Mouse (Mus musculus) cerebellum, adult 11 months (tissue): ENCODE results near the gene 2410002F23Rik.
A peak's percentile ranks its signal among the peaks of the same experiment; 100 is the strongest.
"Not testable (repeated sequence)": the region's sequence is repeated elsewhere in the genome, so short reads cannot be mapped to it uniquely, and the experiment has no call there.

ENCODE experiments used
- DNase-seq: peaks from one replicate; pipeline ENCODE4 v3.0.0; 2022

The 2410002F23Rik gene

GRCm38 (mm10) chr7:44262791-44263643 is 16.5 kb downstream of the 2410002F23Rik start:
- peak; percentile 97 for DNase-seq

- DNase-seq: no peak
These were observed 21.6 kb downstream of the 2410002F23Rik start for GRCm38 (mm10) chr7:44268117-44268516.

- DNase-seq: no peak
These were observed 22.9 kb downstream of the 2410002F23Rik start for GRCm38 (mm10) chr7:44269397-44269796.

GRCm38 (mm10) chr7:44271309-44271708 is 24.8 kb downstream of the 2410002F23Rik start:
- no peak for DNase-seq

GRCm38 (mm10) chr7:44272546-44272945 is 26.0 kb downstream of the 2410002F23Rik start:
- DNase-seq: no peak

- DNase-seq: no peak
These were observed 26.9 kb downstream of the 2410002F23Rik start for GRCm38 (mm10) chr7:44273446-44273845.

- no peak for DNase-seq
These were observed 27.6 kb downstream of the 2410002F23Rik start for GRCm38 (mm10) chr7:44274096-44274495.

- no peak for DNase-seq
These were observed 29.0 kb downstream of the 2410002F23Rik start for GRCm38 (mm10) chr7:44275546-44275945.

GRCm38 (mm10) chr7:44276461-44277249 is 30.1 kb downstream of the 2410002F23Rik start:
- DNase-seq: no peak

- DNase-seq: peak; percentile 65
These were observed 30.7 kb downstream of the 2410002F23Rik start for GRCm38 (mm10) chr7:44277250-44277622.

- no peak for DNase-seq
These were observed 34.4 kb downstream of the 2410002F23Rik start for GRCm38 (mm10) chr7:44280959-44281358.

GRCm38 (mm10) chr7:44281586-44281985 is 35.1 kb downstream of the 2410002F23Rik start:
- DNase-seq: no peak

- DNase-seq: no peak
These were observed 41.2 kb downstream of the 2410002F23Rik start for GRCm38 (mm10) chr7:44287760-44288159.

- no peak for DNase-seq
These were observed 44.5 kb downstream of the 2410002F23Rik start for GRCm38 (mm10) chr7:44290986-44291385.

GRCm38 (mm10) chr7:44291418-44291817 is 44.9 kb downstream of the 2410002F23Rik start:
- DNase-seq: no peak

- not testable (repeated sequence) for DNase-seq
These were observed 51.0 kb downstream of the 2410002F23Rik start for GRCm38 (mm10) chr7:44297501-44297900.
